Mouse (Mus musculus): ENCODE results near the gene Iqca. TPM values are rescaled to one million over a fixed set of nuclear protein-coding genes. Genes with fewer than 3 reads are reported as not detected.

Gene Iqca
- 0.27 and 0.31 TPM in 2 replicates for polyA plus RNA-seq (2014; fragmentation: Nextera tagmentation; extraction: Ambion mirVana)

DNA sequence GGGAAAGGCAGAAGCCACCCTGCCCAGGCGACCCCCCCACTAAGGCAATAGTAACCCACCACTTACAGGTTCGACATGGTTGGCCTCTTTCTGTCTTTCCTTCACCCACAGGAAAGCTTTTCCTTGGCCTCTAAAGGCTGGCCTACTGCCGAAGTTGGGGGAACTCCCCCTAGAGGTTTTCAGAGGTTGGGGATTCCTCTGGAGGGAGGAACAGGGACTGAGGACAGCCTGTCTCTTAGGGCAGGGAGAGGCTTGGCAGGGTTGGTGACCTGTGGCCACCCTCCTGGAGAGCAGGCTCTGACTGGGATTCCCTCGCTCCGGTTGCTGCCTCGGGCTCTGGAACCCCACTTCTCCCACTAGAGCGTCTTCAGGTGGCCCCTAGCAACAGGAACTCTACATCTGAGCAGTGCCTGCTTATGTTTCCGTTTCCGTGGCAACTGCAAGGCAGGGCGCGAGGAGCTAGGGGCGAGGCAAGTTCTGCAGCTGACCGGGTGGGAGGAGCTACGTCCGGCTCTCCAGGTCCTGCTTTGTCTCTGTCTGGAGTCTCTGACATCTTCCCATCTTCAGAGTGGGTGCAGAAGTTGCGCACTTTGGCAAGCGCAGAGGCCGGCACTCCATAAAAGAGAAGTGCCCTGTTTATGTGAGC, at the start of gene Iqca:
Iqca (minus strand) TSS at position 303 of the 646 bp plus-strand sequence.
- ATAC-seq (ENCODE audit: low FRiP score, low TSS enrichment) = peak; percentile 93
- no peaks in the 10 kb centered on the region for H3K36me3 ChIP-seq (ENCODE audit: control insufficient read depth, insufficient read depth, low read length)
- H3K27ac ChIP-seq (ENCODE audit: low read depth, low read length) = no peak within 1 kb of the TSS
- no peaks in the 10 kb centered on the region for H3K9me3 ChIP-seq (ENCODE audit: control insufficient read depth, low read length)
- H3K4me1 ChIP-seq (ENCODE audit: control insufficient read depth, insufficient read depth, low read length) = peaks cover 13% of the 10 kb centered on the region; the same call in 1 of the 2 replicates
- peak within 1 kb of the TSS; percentile 40 for H3K4me2 ChIP-seq (replicated peaks; ENCODE audit: low read depth, low read length)
- 2% methylated on average over 18 of the region's 18 CpGs for WGBS
- no peak within 1 kb of the TSS; the same call in 1 of the 2 replicates for H3K9ac ChIP-seq (ENCODE audit: low read depth, low read length)
- no peaks in the 10 kb centered on the region for H3K27me3 ChIP-seq (ENCODE audit: control insufficient read depth, insufficient read depth, low read length)
- H3K4me3 ChIP-seq (ENCODE audit: low read length) = peak within 1 kb of the TSS; percentile 8; the same call in 1 of the 2 replicates

DNA sequence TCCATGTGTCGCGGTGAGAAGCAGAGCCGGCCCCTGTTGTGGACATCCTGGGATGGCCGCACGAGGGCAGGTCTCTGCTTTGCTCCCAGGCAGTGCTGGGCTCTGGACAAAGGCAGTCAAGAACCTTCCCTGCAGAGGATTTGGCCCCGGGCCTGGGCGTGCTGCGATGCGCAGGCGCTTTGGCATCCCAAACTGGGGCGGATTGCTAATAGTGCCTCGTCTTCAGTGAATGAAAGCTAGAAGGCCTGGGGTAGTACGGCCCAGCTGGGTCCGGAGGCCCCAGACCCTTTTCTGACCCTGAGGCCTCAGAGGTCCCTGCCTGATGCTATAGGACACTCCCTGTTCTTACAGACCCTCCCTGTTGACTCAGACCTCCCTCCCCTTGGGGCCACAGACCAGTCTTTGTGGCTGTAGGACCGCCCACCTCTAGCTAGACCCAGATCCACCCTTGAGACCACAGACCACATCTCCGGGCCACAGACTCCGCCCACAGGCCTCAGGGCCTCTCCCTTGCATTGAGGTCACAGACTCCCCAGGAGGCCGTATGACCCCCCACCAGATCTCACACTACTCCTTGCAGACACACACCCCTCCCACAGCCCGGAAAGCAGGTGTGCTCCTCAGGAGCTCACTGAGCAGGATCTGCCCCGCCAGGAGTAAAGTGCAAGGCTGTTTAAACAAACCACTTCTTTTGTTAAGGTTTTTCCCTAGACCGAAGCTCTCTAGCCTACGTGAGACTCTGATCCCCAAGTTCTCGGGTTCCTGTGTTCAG, 49.2 kb upstream of the Iqca start:
- no peaks in the 10 kb centered on the region for H3K27me3 ChIP-seq (ENCODE audit: control insufficient read depth, insufficient read depth, low read length)
- WGBS = 8% methylated on average over 23 of the region's 23 CpGs
- H3K27ac ChIP-seq (ENCODE audit: low read depth, low read length) = no peak overlapping the region; the same call in 1 of the 2 replicates
- no peak overlapping the region; the same call in 1 of the 2 replicates for H3K4me3 ChIP-seq (ENCODE audit: low read length)
- H3K9me3 ChIP-seq (ENCODE audit: control insufficient read depth, low read length) = no peaks in the 10 kb centered on the region
- no peaks in the 10 kb centered on the region for H3K36me3 ChIP-seq (ENCODE audit: control insufficient read depth, insufficient read depth, low read length)
- H3K4me2 ChIP-seq (replicated peaks; ENCODE audit: low read depth, low read length) = peak overlapping the region; percentile 13
- peak; percentile 53 for ATAC-seq (ENCODE audit: low FRiP score, low TSS enrichment)
- peak overlapping the region; percentile 35; the same call in 1 of the 2 replicates for H3K9ac ChIP-seq (ENCODE audit: low read depth, low read length)
- peaks cover 28% of the 10 kb centered on the region for H3K4me1 ChIP-seq (ENCODE audit: control insufficient read depth, insufficient read depth, low read length)

DNA sequence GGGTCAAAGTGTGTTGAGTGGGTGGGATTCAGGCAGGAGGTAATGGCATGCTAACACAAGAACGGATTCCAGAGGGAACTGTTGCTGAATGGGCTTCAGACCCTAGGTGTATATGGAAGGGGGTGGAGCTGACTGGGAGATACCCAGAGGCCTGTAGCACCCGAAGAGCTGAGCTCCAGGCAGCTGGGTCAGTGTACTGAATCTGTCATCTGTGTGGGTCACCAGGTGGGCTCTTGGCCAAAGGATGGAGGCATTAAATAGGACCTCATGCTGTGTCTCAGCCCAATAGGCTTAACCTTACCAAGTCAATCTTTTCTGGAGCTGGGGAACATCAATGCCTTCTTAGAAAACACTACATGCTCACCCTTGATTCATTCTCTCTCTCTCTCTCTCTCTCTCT, 48.5 kb upstream of the Iqca start:
- H3K4me3 ChIP-seq (ENCODE audit: low read length) = no peak overlapping the region
- H3K9me3 ChIP-seq (ENCODE audit: control insufficient read depth, low read length) = no peaks in the 10 kb centered on the region
- no peak overlapping the region for H3K27ac ChIP-seq (ENCODE audit: low read depth, low read length)
- 57% methylated on average over 2 of the region's 2 CpGs for WGBS
- no peaks in the 10 kb centered on the region for H3K27me3 ChIP-seq (ENCODE audit: control insufficient read depth, insufficient read depth, low read length)
- peaks cover 20% of the 10 kb centered on the region for H3K4me1 ChIP-seq (ENCODE audit: control insufficient read depth, insufficient read depth, low read length)
- no peak for ATAC-seq (ENCODE audit: low FRiP score, low TSS enrichment)
- H3K4me2 ChIP-seq (replicated peaks; ENCODE audit: low read depth, low read length) = no peak overlapping the region
- H3K36me3 ChIP-seq (ENCODE audit: control insufficient read depth, insufficient read depth, low read length) = no peaks in the 10 kb centered on the region
- H3K9ac ChIP-seq (ENCODE audit: low read depth, low read length) = no peak overlapping the region

DNA sequence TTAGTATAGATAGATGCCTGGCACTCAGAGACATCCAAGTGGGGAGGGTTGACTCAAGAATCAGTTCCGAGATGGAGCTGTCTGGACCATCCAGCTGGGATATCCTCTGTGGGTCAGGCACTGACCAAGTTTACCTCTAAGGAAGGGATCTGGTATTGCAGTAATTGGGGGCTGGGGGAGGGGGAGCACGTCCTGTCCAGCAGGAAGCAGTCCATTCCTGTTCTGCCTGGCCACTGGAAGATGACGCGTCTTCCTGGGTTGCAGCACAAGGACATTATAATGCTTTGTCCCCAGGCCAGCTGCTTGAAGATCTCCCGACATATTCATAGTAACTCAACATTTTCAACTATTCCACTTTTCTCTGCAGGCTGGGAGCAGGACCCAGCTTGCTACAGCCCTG, 48.0 kb upstream of the Iqca start:
- Histone ChIP-seq H3K36me3 (ENCODE audit: control insufficient read depth, insufficient read depth, low read length) (no peaks in the 10 kb centered on the region), H3K9ac (ENCODE audit: low read depth, low read length) (no peak overlapping the region), H3K27ac (ENCODE audit: low read depth, low read length) (no peak overlapping the region), H3K9me3 (ENCODE audit: control insufficient read depth, low read length) (no peaks in the 10 kb centered on the region), H3K4me3 (ENCODE audit: low read length) (no peak overlapping the region), H3K4me2 (replicated peaks; ENCODE audit: low read depth, low read length) (no peak overlapping the region), H3K4me1 (ENCODE audit: control insufficient read depth, insufficient read depth, low read length) (peaks cover 16% of the 10 kb centered on the region), H3K27me3 (ENCODE audit: control insufficient read depth, insufficient read depth, low read length) (no peaks in the 10 kb centered on the region)
- ATAC-seq (ENCODE audit: low FRiP score, low TSS enrichment) = no peak
- WGBS = 85% methylated on average over 5 of the region's 5 CpGs

DNA sequence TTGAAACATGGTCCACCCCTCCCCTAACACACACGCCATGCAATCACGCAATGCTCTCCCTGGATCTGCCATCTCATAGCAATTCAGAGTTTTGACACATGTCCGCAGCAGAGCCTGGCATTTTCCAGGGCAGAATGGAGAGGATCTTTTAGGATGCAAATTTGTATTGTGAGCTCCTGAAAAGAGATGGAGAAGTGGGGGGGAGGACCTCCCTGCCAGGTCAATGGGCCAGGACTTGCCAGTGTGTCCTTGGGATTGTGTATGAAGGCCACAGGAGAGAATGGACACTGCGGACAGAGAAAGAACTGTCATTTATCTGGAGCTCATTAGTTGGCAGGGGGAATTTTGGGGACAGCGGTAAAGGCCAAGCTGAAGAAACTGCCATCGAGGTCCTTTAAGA, 35.8 kb upstream of the Iqca start:
- H3K27ac ChIP-seq (ENCODE audit: low read depth, low read length) = no peak overlapping the region
- ATAC-seq (ENCODE audit: low FRiP score, low TSS enrichment) = no peak
- H3K36me3 ChIP-seq (ENCODE audit: control insufficient read depth, insufficient read depth, low read length) = no peaks in the 10 kb centered on the region
- no peak overlapping the region for H3K4me2 ChIP-seq (replicated peaks; ENCODE audit: low read depth, low read length)
- no peaks in the 10 kb centered on the region for H3K27me3 ChIP-seq (ENCODE audit: control insufficient read depth, insufficient read depth, low read length)
- no peak overlapping the region for H3K9ac ChIP-seq (ENCODE audit: low read depth, low read length)
- 96% methylated on average over 6 of the region's 6 CpGs for WGBS
- H3K4me1 ChIP-seq (ENCODE audit: control insufficient read depth, insufficient read depth, low read length) = no peaks in the 10 kb centered on the region
- H3K9me3 ChIP-seq (ENCODE audit: control insufficient read depth, low read length) = peaks cover 5% of the 10 kb centered on the region
- no peak overlapping the region for H3K4me3 ChIP-seq (ENCODE audit: low read length)

DNA sequence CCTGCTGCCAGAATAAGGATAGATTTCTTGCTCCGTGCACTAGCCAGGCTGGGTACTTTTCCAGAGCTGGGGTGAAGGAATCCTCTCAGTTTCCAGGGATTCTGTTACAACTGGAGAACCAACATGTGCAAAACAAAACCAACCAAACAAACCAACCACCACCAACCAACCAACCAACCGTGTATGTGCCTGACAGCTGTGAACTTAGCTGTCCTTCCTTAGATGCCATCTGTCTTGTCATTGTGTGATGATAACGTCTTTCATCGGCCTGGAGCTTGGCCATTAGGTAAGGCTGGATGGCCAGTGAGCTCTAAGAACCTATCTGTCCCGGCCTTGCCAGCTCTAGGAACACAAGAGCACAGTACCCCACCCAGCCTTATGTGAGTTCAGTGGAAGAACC, 33.7 kb upstream of the Iqca start:
- Histone ChIP-seq H3K4me1 (ENCODE audit: control insufficient read depth, insufficient read depth, low read length) (no peaks in the 10 kb centered on the region), H3K36me3 (ENCODE audit: control insufficient read depth, insufficient read depth, low read length) (no peaks in the 10 kb centered on the region), H3K9me3 (ENCODE audit: control insufficient read depth, low read length) (peaks cover 5% of the 10 kb centered on the region), H3K27ac (ENCODE audit: low read depth, low read length) (no peak overlapping the region), H3K27me3 (ENCODE audit: control insufficient read depth, insufficient read depth, low read length) (no peaks in the 10 kb centered on the region), H3K4me3 (ENCODE audit: low read length) (no peak overlapping the region), H3K4me2 (replicated peaks; ENCODE audit: low read depth, low read length) (no peak overlapping the region), H3K9ac (ENCODE audit: low read depth, low read length) (no peak overlapping the region)
- 88% methylated on average over 5 of the region's 5 CpGs for WGBS
- no peak for ATAC-seq (ENCODE audit: low FRiP score, low TSS enrichment)

DNA sequence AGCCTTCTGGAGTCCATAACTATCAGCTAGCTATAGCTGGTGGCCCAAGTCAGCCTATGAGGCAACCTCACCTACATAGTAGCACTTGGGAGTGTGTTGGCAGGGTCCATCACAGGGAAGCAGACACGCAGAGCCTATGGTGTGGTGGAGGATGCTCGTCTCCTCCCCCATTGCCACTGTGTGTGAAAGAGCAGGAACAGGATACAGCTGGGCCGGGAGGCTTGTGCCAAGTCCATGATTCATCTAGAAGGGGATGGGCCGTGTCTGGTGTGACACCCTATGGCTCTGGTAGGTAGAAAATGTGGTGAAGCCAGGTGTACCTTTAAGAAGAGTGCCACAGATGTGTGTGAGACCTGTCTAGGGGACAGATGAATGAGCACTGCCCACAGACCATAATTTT, 33.0 kb upstream of the Iqca start:
- no peak for ATAC-seq (ENCODE audit: low FRiP score, low TSS enrichment)
- H3K4me1 ChIP-seq (ENCODE audit: control insufficient read depth, insufficient read depth, low read length) = no peaks in the 10 kb centered on the region
- H3K9me3 ChIP-seq (ENCODE audit: control insufficient read depth, low read length) = peaks cover 5% of the 10 kb centered on the region
- no peaks in the 10 kb centered on the region for H3K27me3 ChIP-seq (ENCODE audit: control insufficient read depth, insufficient read depth, low read length)
- no peak overlapping the region for H3K27ac ChIP-seq (ENCODE audit: low read depth, low read length)
- WGBS = 79% methylated on average over 4 of the region's 4 CpGs
- no peak overlapping the region for H3K9ac ChIP-seq (ENCODE audit: low read depth, low read length)
- H3K4me3 ChIP-seq (ENCODE audit: low read length) = no peak overlapping the region
- no peaks in the 10 kb centered on the region for H3K36me3 ChIP-seq (ENCODE audit: control insufficient read depth, insufficient read depth, low read length)
- no peak overlapping the region for H3K4me2 ChIP-seq (replicated peaks; ENCODE audit: low read depth, low read length)

DNA sequence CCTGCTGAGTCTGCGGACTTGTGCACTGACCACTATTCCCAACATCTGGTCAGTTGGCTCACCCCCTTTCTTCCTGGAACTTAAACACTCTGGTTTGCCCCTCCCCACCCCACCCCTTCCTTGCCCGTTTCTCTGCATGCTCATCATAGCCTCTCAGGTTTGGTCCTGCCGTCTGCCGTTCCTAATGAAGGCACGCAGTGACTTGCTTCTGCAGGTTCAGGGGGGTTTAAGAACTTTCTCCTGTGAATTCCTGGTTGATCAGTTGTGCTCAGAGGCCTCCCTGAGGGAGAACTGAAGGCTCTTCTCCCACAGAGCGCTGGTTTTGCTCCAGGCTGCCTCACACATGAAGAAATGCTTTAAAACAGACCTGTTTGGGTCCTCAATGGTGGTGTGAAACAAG, 30.4 kb upstream of the Iqca start:
- Histone ChIP-seq H3K27ac (ENCODE audit: low read depth, low read length) (no peak overlapping the region), H3K9ac (ENCODE audit: low read depth, low read length) (no peak overlapping the region), H3K4me1 (ENCODE audit: control insufficient read depth, insufficient read depth, low read length) (no peaks in the 10 kb centered on the region), H3K4me2 (replicated peaks; ENCODE audit: low read depth, low read length) (no peak overlapping the region), H3K9me3 (ENCODE audit: control insufficient read depth, low read length) (peaks cover 5% of the 10 kb centered on the region), H3K27me3 (ENCODE audit: control insufficient read depth, insufficient read depth, low read length) (no peaks in the 10 kb centered on the region; the same call in 1 of the 2 replicates), H3K4me3 (ENCODE audit: low read length) (no peak overlapping the region), H3K36me3 (ENCODE audit: control insufficient read depth, insufficient read depth, low read length) (no peaks in the 10 kb centered on the region)
- WGBS = 53% methylated on average over 6 of the region's 6 CpGs
- no peak for ATAC-seq (ENCODE audit: low FRiP score, low TSS enrichment)

DNA sequence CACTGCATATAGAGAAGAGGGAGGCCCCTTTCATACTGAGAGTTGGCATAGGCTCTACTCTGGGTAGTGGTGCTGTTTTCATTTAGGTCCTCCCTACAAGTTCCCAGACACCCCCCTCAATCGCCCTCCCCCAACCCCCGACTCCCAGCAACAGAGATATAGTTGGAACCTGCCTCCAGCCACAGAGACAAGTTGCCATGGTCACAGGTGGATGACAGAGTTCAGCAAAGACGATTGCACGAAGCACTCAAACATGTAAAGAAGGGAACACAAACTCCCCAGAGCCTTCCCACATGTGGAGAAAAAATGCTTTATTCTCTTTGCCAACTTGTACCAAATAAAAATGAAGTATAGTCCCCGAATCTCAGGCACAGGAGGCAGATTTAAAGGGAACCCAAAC, 29.3 kb upstream of the Iqca start:
- no peaks in the 10 kb centered on the region for H3K4me1 ChIP-seq (ENCODE audit: control insufficient read depth, insufficient read depth, low read length)
- no peak overlapping the region for H3K27ac ChIP-seq (ENCODE audit: low read depth, low read length)
- ATAC-seq (ENCODE audit: low FRiP score, low TSS enrichment) = no peak
- H3K4me3 ChIP-seq (ENCODE audit: low read length) = no peak overlapping the region
- H3K9me3 ChIP-seq (ENCODE audit: control insufficient read depth, low read length) = peaks cover 5% of the 10 kb centered on the region
- no peaks in the 10 kb centered on the region for H3K36me3 ChIP-seq (ENCODE audit: control insufficient read depth, insufficient read depth, low read length)
- no peak overlapping the region for H3K4me2 ChIP-seq (replicated peaks; ENCODE audit: low read depth, low read length)
- H3K9ac ChIP-seq (ENCODE audit: low read depth, low read length) = no peak overlapping the region
- WGBS = 75% methylated on average over 5 of the region's 5 CpGs
- no peaks in the 10 kb centered on the region; the same call in 1 of the 2 replicates for H3K27me3 ChIP-seq (ENCODE audit: control insufficient read depth, insufficient read depth, low read length)

All from kidney, embryonic 14.5 days (tissue).